Mouse (Mus musculus) spleen, adult 2 months (tissue): ENCODE data around the gene Tmem82. TPM values are rescaled to one million over a fixed set of nuclear protein-coding genes. Genes with fewer than 3 reads are reported as not detected.

ENCODE experiments used
- DNase-seq, 2 experiments: peaks; one replicate each; pipeline versions ENCODE4 v3.0.0 to v3.0.0-alpha.2; 2012 to 2021; ENCODE audit warnings: low spot score in 2 of 2, low read depth in 1 of 2
- H3K27ac ChIP-seq: fragments of 200-500 bp; 2 replicates; pipeline ENCODE4 v1.5.1; 2012; ENCODE audit warnings: low read length, inconsistent platforms; ENCODE audit not compliant: insufficient read depth
- H3K27me3 ChIP-seq: fragments of 200-500 bp; 2 replicates; pipeline ENCODE4 v1.6.1; 2012; ENCODE audit warnings: mild to moderate bottlenecking, moderate library complexity, low read length, inconsistent platforms; ENCODE audit not compliant: control insufficient read depth, insufficient read depth
- H3K36me3 ChIP-seq: fragments of 200-500 bp; 2 replicates; pipeline ENCODE4 v1.6.1; 2012; ENCODE audit warnings: mild to moderate bottlenecking, low read length, inconsistent platforms; ENCODE audit not compliant: control insufficient read depth, insufficient read depth
- H3K4me1 ChIP-seq: fragments of 200-500 bp; 2 replicates; pipeline ENCODE4 v1.6.1; 2011; ENCODE audit warnings: inconsistent platforms; ENCODE audit not compliant: control insufficient read depth, insufficient read depth, insufficient read length
- H3K4me3 ChIP-seq: fragments of 200-500 bp; 2 replicates; pipeline ENCODE4 v1.5.1; 2011; ENCODE audit warnings: mild to moderate bottlenecking, inconsistent platforms; ENCODE audit not compliant: insufficient read depth, insufficient read length; ENCODE audit errors: extremely low read depth
- CTCF ChIP-seq: fragments of 200-500 bp; IDR thresholded peaks from 2 replicates; pipeline ENCODE4 v1.5.1; 2011; ENCODE audit warnings: mild to moderate bottlenecking, inconsistent platforms; ENCODE audit not compliant: insufficient read depth, insufficient read length, insufficient replicate concordance; ENCODE audit errors: extremely low read depth
- POLR2A ChIP-seq: fragments of 200-500 bp; IDR thresholded peaks from 2 replicates; pipeline ENCODE4 v1.6.1; 2011; ENCODE audit warnings: low read depth, low read length, inconsistent platforms
- WGBS: fragments of 180-500 bp; shearing (Covaris S2); methylation state at CpG from one replicate; pipeline ENCODE4 v1.1.7; 2018; 5-methylcytosine and 5-hydroxymethylcytosine counted together
- polyA plus RNA-seq: library from polyadenylated mRNA; depleted of rRNA; stranded (reverse); fragments of >200 nt; gene quantifications from 2 replicates; pipeline ENCODE4 v1.2.3, GENCODE M21; 2012

Gene Tmem82
- polyA plus RNA-seq, 1 experiment: 0.56 TPM

GRCm38 (mm10) chr4:141631250-141631649, 12.8 kb upstream of the Tmem82 start:
- no peak overlapping the region for H3K4me3 ChIP-seq
- H3K4me1 ChIP-seq: no peaks in the 10 kb centered on the region
- TF ChIP-seq CTCF (no peak), POLR2A (no peak)
- H3K27me3 ChIP-seq: no peaks in the 10 kb centered on the region
- 96% methylated on average over 20 of the region's 20 CpGs for WGBS
- no peak for DNase-seq
- H3K36me3 ChIP-seq: peaks cover 51% of the 10 kb centered on the region
- no peak overlapping the region for H3K27ac ChIP-seq

DNA sequence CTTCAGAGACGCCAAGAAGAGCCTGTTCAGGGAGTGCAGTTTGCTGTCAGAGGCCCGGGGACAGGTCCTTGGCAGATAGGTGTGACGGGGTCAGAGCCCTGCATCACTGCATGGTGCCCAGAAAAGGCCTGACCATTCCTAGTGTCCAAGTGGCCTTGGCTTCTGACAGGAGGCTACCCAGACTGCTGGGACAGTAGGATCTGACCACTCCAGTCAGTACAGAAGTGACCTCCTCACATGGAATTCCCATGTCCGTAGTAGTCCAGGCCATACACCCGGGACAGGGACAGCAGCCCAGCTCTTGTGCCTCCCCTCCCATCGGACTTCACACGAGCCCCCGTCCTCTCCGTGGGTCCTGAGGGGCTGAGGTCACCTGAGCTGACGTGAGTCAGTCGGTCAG, 11.6 kb upstream of the Tmem82 start:
- no peak for TF ChIP-seq CTCF
- no peak for TF ChIP-seq POLR2A
- peaks cover 50% of the 10 kb centered on the region for H3K36me3 ChIP-seq
- WGBS: 97% methylated on average over 11 of the region's 11 CpGs
- H3K27me3 ChIP-seq: no peaks in the 10 kb centered on the region
- DNase-seq: no peak
- H3K4me1 ChIP-seq: peaks cover 5% of the 10 kb centered on the region; the same call in 1 of the 2 replicates
- H3K4me3 ChIP-seq: no peak overlapping the region
- no peak overlapping the region for H3K27ac ChIP-seq

- H3K4me1 ChIP-seq: peaks cover 5% of the 10 kb centered on the region; the same call in 1 of the 2 replicates
- TF ChIP-seq CTCF (no peak), POLR2A (no peak)
- WGBS: 92% methylated on average over 14 of the region's 14 CpGs
- no peaks in the 10 kb centered on the region for H3K27me3 ChIP-seq
- no peak for DNase-seq
- no peak overlapping the region for H3K4me3 ChIP-seq
- no peak overlapping the region for H3K27ac ChIP-seq
- peaks cover 46% of the 10 kb centered on the region for H3K36me3 ChIP-seq
Measured at GRCm38 (mm10) chr4:141628661-141629060, 10.2 kb upstream of the Tmem82 start.

- 91% methylated on average over 5 of the region's 5 CpGs for whole genome bisulfite sequencing
- Histone ChIP-seq H3K4me1 (peaks cover 5% of the 10 kb centered on the region; the same call in 1 of the 2 replicates), H3K27me3 (no peaks in the 10 kb centered on the region), H3K4me3 (no peak overlapping the region), H3K27ac (no peak overlapping the region), H3K36me3 (peaks cover 41% of the 10 kb centered on the region)
- no peak for DNase-seq
- no peak for TF ChIP-seq POLR2A
- TF ChIP-seq CTCF: no peak
Measured at GRCm38 (mm10) chr4:141627502-141627901, 9.1 kb upstream of the Tmem82 start.

DNA sequence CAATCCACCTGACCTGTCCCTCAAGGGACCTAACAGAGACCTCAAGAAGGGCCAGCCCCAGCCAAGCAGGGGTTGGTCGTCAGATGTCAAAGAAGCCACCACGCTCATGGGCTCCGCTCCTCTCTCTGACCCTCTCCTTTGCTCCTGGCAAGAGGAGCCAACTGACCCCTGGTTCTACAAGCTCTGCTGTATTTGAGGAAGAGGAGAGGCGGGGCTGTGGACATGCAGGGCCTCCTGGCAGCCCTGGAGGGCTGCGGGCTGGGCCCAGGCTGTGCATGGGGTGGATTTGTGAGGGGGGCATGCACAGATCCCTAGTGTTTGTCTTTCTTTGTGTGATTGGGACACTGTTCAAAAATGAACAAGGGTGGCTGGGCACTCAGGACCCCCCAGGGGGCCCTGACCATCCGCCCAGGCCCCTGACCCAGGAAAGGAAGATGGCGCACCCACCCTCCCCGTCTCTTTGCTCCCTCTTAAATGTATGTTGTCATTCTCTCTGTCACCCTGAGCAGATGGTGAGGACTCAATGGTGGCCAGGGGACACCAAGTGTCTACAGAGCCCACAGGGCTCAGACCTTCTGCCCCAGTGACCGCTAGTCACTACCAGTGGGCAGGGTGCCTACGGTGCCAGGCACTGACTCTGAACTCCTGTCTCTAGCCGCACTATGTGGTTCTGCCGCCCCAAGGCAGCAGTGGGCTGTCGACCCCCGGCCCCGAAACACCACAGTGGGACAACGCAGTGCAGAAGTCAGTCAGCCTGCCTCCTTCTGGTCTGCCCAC, 7.5 kb upstream of the Tmem82 start:
- Histone ChIP-seq H3K4me3 (no peak overlapping the region), H3K4me1 (peaks cover 5% of the 10 kb centered on the region; the same call in 1 of the 2 replicates), H3K27me3 (no peaks in the 10 kb centered on the region), H3K27ac (peak overlapping the region; percentile 84), H3K36me3 (peaks cover 27% of the 10 kb centered on the region)
- no peak for DNase-seq
- WGBS: 94% methylated on average over 16 of the region's 16 CpGs
- no peak for TF ChIP-seq POLR2A

DNA sequence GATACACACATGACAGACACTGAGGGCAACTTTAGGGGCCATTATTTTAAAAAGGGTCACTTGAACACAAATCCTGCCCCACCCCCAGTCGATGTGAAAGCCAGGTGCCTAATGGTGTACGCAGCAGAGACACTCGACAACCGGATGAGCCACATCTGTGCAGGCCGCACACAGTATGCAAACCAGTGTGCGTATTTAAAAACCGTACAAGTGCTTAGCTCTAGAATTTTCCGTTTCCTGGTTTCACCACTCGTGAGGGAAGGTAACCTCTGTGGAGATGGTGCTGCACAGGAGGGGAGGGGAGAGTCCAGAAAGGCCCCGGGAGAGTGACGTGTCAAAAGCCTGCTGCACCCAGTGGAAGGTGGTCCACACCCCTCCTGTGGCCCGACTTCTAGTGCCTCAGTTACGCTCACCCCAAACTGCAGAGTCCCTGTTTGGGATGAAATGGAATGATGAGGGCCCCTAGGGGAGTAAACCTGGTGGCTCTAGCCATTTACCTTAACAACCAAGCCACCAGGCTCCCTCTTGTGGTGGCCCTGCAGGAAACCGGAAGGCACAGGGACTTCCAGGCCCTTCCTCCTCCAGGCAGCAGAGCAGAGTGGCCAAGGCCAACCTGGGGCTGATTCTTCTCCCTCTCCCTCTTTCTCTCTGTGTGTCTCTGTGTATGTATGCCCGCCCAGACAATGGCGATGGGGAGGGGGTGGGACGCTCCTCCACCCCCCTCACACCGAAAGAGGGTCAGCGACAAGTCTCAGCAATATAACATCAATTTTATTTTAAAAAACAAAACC, 6.7 kb upstream of the Tmem82 start:
- H3K4me3 ChIP-seq: no peak overlapping the region
- H3K27me3 ChIP-seq: no peaks in the 10 kb centered on the region
- H3K27ac ChIP-seq: peak overlapping the region; percentile 84
- no peak for TF ChIP-seq POLR2A
- TF ChIP-seq CTCF: peak; percentile 42; the same call in 1 of the 2 replicates
- DNase-seq: peak; percentile 29 to 56
- peaks cover 5% of the 10 kb centered on the region; the same call in 1 of the 2 replicates for H3K4me1 ChIP-seq
- H3K36me3 ChIP-seq: peaks cover 23% of the 10 kb centered on the region
- WGBS: 60% methylated on average over 19 of the region's 19 CpGs
